Mouse (Mus musculus): ENCODE data around the gene Foxp2. TPM values are rescaled to one million over a fixed set of nuclear protein-coding genes. Genes with fewer than 3 reads are reported as not detected.

The Foxp2 gene
- total RNA-seq, 1 experiment from 2014 or later = 6.0 TPM

DNA sequence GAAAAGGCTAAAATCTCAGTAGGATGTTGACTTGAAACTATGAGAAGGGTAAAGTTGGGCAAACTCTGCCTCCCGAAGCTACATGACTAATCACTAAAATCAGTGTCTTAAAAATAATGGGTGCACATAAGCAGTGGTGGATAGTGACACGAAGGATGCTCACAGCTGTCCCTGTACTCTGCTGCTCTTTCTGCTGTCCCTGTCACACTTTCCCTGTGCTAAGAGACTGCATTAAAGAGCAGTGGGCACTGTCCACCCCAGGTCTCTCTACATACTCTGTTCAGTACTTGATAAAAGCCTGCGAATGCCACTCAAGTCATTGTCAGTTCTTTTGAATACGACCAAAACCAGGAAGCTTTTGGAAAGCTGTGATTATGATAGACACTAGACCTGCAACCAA is 469.7 kb downstream of the Foxp2 start:
- DNase-seq = no peak

DNA sequence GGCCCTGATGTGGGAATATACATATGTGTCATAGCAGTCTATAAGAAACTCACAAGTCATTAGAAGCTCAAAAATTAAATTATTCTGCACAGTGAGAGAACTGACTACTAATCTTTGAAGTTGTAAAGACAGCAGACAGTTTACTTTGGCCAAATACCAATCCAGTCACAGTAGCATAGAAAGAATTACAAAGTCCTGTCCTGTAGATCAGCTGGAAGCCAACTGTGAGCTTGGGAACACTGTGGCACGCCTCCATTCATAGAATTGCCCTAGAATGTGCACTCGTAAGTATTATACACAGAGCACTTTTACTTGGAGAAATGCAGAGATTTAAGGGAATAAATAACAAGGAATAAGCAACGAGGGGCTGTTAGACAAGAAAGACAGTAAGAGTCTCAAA is 472.5 kb downstream of the Foxp2 start:
- no peak for DNase-seq

DNA sequence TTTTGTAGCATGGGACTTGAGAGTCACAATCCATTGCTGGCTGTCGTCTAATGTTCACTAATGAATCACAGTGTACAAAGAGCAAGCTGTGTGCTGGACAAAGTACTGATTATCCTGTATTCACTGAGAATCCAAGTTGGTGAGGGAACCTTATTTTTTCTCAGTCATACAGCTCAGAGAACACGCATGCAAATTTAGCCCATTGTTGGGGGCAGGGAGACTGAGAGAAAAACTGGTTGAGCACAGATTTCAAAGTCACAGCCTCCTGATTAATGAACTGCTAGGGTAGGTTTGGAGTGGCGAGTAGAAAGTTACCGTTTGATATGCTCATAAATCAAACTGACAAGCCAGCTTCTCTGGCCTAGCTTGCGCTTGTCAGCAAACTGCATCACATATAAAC is 477.1 kb downstream of the Foxp2 start:
- DNase-seq = no peak

DNA sequence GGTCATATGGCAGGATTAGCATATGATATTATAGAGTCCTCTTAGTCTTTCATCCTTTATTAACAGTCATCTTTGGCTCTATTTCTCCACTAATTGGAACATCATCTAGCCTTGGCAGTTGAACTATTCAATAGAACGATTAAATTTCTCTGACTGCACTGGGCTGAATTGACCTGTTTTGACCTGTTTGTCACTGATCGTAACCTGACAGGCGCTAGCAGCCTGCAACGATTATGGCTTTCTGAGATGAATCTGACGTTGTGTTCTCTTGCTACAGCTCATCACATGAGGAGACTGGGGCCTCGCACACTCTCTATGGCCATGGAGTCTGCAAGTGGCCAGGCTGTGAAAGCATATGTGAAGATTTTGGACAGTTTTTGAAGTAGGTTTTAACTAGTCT is 495.3 kb downstream of the Foxp2 start:
- no peak for DNase-seq

DNA sequence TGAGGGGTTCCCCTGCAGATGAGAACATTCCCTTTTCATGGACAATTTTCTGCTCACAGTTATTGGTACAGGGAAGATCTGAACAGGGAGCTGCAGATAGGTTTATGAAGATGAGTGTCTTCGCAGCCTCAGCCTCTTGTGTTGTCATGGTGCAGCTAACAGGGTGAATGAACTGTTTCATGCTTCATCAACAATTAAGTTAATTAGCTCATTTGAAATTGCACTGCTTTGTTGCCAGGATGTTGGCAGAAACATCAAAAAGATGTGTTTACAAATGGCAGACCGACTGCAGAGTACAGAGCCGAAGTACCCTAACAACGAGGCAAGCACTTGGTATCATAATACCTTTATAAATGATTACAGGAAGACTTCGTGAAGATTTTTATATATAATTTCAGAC is 496.3 kb downstream of the Foxp2 start:
- no peak for DNase-seq

DNA sequence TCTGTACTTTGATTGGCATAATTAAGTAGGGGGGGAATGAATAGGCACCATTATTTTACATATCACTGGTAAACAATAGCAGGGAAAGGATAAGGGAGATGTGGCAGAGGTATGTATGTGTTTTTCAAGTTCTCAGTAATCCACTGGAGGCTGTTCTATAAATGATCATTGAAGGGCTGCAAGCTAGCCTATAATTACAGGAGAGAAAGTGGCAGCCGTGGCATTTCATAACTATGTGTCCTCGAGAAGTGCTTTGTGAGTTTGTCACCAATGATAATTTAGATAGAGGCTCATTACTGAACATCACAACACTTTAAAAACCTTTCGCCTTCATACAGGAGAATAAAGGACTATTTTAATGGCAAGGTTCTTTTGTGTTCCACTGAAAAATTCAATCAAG is 500.0 kb downstream of the Foxp2 start:
- DNase-seq = no peak

DNA sequence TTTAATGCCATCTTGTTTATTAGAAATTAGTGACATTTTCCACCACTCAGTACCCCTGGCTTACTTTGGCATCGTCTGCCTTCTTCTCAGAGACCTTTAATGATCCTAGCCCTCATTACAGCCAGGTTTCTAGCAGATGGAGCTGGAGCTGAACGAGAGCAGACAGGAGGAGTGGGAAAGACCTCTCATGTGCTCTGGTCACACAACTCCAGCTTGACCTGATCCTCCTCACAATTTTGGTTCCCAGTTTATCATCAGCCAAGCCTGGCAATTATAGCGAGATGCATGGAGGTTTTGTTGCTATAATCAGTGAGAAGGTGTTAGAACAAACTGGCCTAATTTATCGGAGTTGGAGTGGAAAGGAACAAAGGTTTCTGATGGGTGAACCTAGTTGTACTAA is 500.9 kb downstream of the Foxp2 start:
- DNase-seq = no peak

DNA sequence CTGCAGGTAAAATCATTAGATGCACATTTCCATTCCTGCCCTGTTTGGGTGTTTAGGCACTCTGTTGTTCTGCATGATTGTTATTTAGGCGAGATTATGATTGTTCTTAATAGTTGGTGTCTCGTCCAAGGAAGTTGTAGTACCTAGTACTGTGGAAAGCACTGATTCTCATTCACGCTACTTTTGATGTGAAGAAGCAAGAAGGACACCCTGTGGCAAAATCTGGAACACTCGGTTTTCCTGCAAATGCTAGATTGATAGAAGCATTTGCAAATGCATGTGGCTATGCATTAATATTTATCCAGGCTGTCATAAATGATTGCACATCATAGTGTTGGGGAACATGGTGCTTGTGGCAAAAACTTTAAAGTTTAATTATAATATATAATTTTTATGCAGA is 514.0 kb downstream of the Foxp2 start:
- peak; percentile 12 for DNase-seq

DNA sequence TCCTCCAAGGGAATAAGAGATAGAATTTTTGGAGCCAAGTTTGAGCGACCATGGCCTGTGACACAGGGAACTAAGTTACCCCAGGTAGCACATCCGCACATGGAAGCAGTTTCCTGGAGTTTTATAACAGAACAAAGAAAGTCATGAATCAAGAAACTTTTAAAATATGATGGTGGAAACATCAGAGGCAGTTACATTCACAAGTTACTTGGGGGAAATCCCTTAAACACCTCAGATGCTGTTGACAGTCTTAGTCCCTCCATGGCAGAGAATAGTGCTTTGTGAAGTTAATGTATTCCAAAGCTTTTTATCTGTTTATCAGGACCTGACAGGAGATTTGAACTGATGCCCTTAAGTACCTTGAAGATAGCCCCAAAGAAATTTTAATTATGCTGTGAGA is 558.6 kb downstream of the Foxp2 start:
- DNase-seq = no peak

DNA sequence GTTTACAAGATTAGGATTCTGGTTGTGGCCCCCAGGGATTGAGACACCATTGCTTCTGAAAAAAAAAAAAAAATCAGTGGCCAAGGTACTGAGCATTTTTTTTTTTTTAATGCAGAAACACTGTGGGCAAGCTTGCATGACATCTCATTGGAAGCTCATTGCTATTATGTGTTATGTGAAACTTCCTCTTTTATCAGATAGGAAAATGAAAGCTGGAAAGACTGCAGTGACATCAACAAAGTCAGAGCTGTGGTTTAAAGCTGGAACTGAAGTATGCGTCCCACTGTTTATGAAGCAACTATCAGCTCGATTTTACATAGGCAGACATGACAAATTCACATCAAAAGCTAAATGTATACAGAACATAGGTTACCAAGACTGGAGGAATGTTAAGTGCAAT is 562.2 kb downstream of the Foxp2 start:
- no peak for DNase-seq

DNA sequence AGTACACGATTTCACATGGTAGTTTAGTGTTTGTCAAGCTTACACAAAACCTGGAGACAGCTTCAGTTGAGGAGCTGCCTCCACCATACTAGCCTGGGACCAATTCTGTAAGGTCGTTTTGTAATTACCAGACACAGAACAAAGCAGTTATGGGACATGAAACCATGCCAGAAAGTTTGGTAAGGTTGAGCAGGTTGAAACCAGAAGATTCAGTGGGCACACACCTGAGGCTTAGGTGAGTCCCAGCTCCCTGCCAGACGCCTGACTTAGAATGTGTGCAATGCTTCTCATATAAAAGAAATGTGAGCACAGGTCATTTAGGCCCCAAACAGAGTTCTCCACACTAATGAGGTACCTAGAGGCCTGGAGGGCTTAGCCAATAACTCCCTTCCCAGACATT is 564.3 kb downstream of the Foxp2 start:
- no peak for DNase-seq

DNA sequence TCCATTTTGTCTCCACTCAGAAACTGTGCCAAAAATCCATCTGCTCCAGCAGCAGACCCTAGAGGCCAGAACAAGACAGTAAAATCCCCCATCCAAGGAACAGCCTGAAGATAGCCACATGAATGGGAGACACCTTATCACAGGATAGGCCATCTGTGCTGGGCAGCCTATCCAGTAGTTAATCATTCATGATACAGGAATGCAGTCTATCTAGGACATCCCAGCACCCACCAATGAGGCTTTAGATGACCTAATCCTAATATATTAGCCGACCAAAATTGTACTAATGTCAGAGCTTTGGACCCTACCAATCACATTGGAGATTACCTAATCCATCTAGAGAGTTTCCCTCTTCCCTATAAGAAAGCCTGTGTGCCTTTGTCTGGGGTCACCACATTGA is 565.5 kb downstream of the Foxp2 start:
- DNase-seq = no peak

DNA sequence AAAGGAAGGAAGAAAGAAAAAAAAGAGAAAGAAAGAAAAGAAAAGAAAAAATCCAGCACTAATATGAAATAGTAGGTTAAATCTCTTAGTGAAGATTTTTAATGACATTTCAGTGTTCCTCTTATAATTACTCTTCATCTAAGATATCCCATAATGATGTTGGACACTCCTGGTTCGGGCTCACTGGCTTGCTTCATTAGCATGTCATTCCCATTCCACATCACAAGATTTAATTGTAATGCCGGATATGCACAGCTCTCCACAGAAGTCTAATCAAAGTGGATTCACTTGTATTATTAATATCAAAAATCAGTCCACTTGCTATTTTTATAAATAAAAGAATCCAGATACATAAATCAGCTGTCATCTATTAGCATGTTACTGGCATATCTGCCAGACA is 585.8 kb downstream of the Foxp2 start:
- no peak for DNase-seq

Small RNAs within 50 kb of the gene (microRNA-seq; reads per million reads assigned to microRNA genes)
- 0 reads per million in 2 experiments for gene Gm25470

Other genes starting within 250 kb of the Foxp2 start
- gene Ppp1r3a, start 146.1 kb upstream of the Foxp2 start, total RNA-seq (2021) = 0.07 TPM in 1 of 2 replicates, not detected in the other

All from adrenal gland, postnatal 14 days (tissue).